ENCODE assay signal across 8 mouse cellular contexts in genomic region chr7:16581276-16582100, GRCm38 (mm10). TPM values are rescaled to one million over a fixed set of nuclear protein-coding genes. Genes with fewer than 3 reads are reported as not detected.
DNase-seq lines count a peak whose midpoint lies in the region; ATAC-seq lines count a peak whose summit lies in the region.

No protein-coding gene starts in this region.

- no peaks in the 10 kb centered on the region for H3K9me3 ChIP-seq in forebrain, embryonic 12.5 days
- H3K9me3 ChIP-seq in forebrain, embryonic 14.5 days (replicated peaks; ENCODE audit: control insufficient read depth, low read length), result no peaks in the 10 kb centered on the region
- no peaks in the 10 kb centered on the region for H3K9me3 ChIP-seq in stomach, embryonic 15.5 days

- no peaks in the 10 kb centered on the region for H3K36me3 ChIP-seq in forebrain, embryonic 12.5 days (replicated peaks)
- H3K36me3 ChIP-seq in forebrain, embryonic 14.5 days (ENCODE audit: control insufficient read depth, insufficient read depth, low read length), result 0 out of 2 replicates have a peak, but pooled peaks cover under 1% of the 10 kb centered on the region
- no peaks in the 10 kb centered on the region; the same call in 1 of the 2 replicates for H3K36me3 ChIP-seq in stomach, embryonic 15.5 days

- H3K4me2 ChIP-seq in forebrain, embryonic 12.5 days, result no peak overlapping the region
- H3K4me2 ChIP-seq in forebrain, embryonic 14.5 days (ENCODE audit: low read length), result no peak overlapping the region
- no peak overlapping the region for H3K4me2 ChIP-seq in stomach, embryonic 15.5 days

- no peak for DNase-seq in forebrain, embryonic 14.5 days (ENCODE audit: low spot score)
- DNase-seq in Muller cell, postnatal 12 days (ENCODE audit: inconsistent ontology term), result peak; percentile 47
- peak; percentile 25 for DNase-seq in forelimb bud, embryonic 11.5 days (ENCODE audit: low read depth, low spot score)
- peak; percentile 73 for DNase-seq in kidney, postnatal 14 days
- no peak for DNase-seq in layer of hippocampus, adult 9-10 months (ENCODE audit: low spot score)

- H3K27ac ChIP-seq in forebrain, embryonic 12.5 days, result 0 out of 2 replicates have a peak overlapping the region, but pooled peaks have one; percentile 13
- no peak overlapping the region for H3K27ac ChIP-seq in forebrain, embryonic 14.5 days (ENCODE audit: low read depth, low read length)
- H3K27ac ChIP-seq in stomach, embryonic 15.5 days, result peak overlapping the region; percentile 57; the same call in 1 of the 2 replicates

- ATAC-seq in forebrain, embryonic 12.5 days (ENCODE audit: low FRiP score), result no peak
- no peak for ATAC-seq in forebrain, embryonic 14.5 days
- no peak for ATAC-seq in stomach, embryonic 15.5 days (ENCODE audit: insufficient read depth, low FRiP score, low read depth)
- ATAC-seq in frontal cortex, adult (ENCODE audit: low TSS enrichment), result no peak

- peaks cover 19% of the 10 kb centered on the region for H3K4me1 ChIP-seq in forebrain, embryonic 12.5 days
- peaks cover 5% of the 10 kb centered on the region; the same call in 1 of the 2 replicates for H3K4me1 ChIP-seq in forebrain, embryonic 14.5 days (ENCODE audit: control insufficient read depth, insufficient read depth, low read length)
- peaks cover 5% of the 10 kb centered on the region; the same call in 1 of the 2 replicates for H3K4me1 ChIP-seq in stomach, embryonic 15.5 days

- H3K4me3 ChIP-seq in forebrain, embryonic 12.5 days (replicated peaks), result no peak overlapping the region
- H3K4me3 ChIP-seq in forebrain, embryonic 14.5 days (ENCODE audit: low read depth, low read length), result no peak overlapping the region
- H3K4me3 ChIP-seq in stomach, embryonic 15.5 days (replicated peaks), result no peak overlapping the region

- no peak overlapping the region for H3K9ac ChIP-seq in forebrain, embryonic 12.5 days
- no peak overlapping the region for H3K9ac ChIP-seq in forebrain, embryonic 14.5 days (ENCODE audit: low read length)
- no peak overlapping the region for H3K9ac ChIP-seq in stomach, embryonic 15.5 days

- WGBS in forebrain, embryonic 12.5 days, result 75% methylated on average over 13 of the region's 13 CpGs
- WGBS in forebrain, embryonic 14.5 days, result 77% methylated on average over 13 of the region's 13 CpGs
- 59% methylated on average over 13 of the region's 13 CpGs for WGBS in stomach, embryonic 15.5 days

- H3K27me3 ChIP-seq in forebrain, embryonic 12.5 days, result no peaks in the 10 kb centered on the region
- H3K27me3 ChIP-seq in forebrain, embryonic 14.5 days (replicated peaks; ENCODE audit: control insufficient read depth, insufficient read depth, low read length), result no peaks in the 10 kb centered on the region
- H3K27me3 ChIP-seq in stomach, embryonic 15.5 days (replicated peaks), result no peaks in the 10 kb centered on the region

RNA-seq across cellular contexts. Expression of gene Arhgap35, which starts 33.3 kb away (rescaled TPM):
- polyA plus RNA-seq in forebrain, embryonic 12.5 days (2016; fragmentation: Nextera tagmentation; extraction: Ambion mirVana), result 40.8 and 47.5 TPM in 2 replicates
- polyA plus RNA-seq in forebrain, embryonic 14.5 days (2014; fragmentation: Nextera tagmentation; extraction: Ambion mirVana), result 29.6 and 36.1 TPM in 2 replicates
- 12.0 and 13.0 TPM in 2 replicates for polyA plus RNA-seq in stomach, embryonic 15.5 days (2015; fragmentation: Nextera tagmentation; extraction: Ambion mirVana)

Comparison
In these comparisons a context has a peak if more than half of its experiments do, and no peak if none do; other contexts are left out.
1. DNase-seq: peak in Muller cell, postnatal 12 days (single experiment), forelimb bud, embryonic 11.5 days (single experiment) and kidney, postnatal 14 days (single experiment); none in forebrain, embryonic 14.5 days (single experiment) and layer of hippocampus, adult 9-10 months (single experiment).